Mouse (Mus musculus) ES-E14 (cell line): Measurements from ENCODE around the gene Olfml3.

ENCODE experiments used
- HCFC1 ChIP-seq: IDR thresholded peaks from 2 replicates; pipeline ENCODE4 v1.6.1; 2012; ENCODE audit warnings: low read length, inconsistent platforms, borderline replicate concordance; ENCODE audit not compliant: insufficient read depth
- MAFK ChIP-seq: IDR thresholded peaks from 2 replicates; pipeline ENCODE4 v1.6.1; 2014; ENCODE audit warnings: mild to moderate bottlenecking, low read depth, low read length, inconsistent platforms; ENCODE audit not compliant: insufficient read depth
- ZC3H11A ChIP-seq: IDR thresholded peaks from 2 replicates; pipeline ENCODE4 v1.6.1; 2012; ENCODE audit warnings: low read depth, mild to moderate bottlenecking, inconsistent platforms, low read length, borderline replicate concordance
- ZNF384 ChIP-seq: IDR thresholded peaks from 2 replicates; pipeline ENCODE4 v1.6.1; 2012; ENCODE audit warnings: low read depth, low read length, inconsistent platforms

DNA sequence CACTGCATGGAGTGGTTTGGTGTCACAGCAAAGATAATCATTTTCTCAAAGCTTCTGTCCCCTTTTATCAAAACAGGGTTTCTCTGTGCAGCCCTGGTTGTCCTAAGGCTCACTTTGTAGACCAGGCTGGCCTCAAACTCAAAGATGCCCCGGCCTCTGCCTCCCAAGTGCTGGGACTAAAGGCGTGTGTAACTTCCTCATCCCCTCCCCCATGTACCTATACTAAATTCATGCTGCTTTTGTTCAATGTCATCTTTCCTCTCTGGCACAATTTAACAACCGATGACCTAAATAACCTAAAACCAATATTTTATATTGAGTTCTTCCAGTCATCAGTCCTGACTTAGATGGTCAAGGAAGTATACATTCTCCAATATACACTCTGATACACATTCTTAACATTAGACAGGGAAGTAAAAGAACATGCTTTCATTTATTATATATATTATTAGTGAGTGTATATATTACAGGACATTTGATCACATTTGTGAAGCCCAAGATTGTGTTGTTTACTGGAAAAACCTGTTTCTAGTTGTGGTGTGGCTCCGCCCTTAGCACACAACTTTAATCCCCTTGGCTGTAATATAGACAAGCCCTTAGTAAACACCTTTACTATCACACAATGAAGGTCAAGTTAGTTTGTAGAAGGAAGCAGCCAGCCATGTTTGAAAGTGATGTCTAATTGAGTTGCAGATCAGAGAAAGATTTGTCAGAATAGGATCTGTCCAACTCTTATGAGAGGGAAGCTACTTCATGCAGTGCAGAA lies 45.2 kb upstream of the Olfml3 start:
- no peak for TF ChIP-seq HCFC1
- no peak for TF ChIP-seq MAFK
- no peak for TF ChIP-seq ZC3H11A
- no peak for TF ChIP-seq ZNF384
